Mouse (Mus musculus) retina, postnatal 1 day (tissue): Measurements from ENCODE around the gene Dld.
A peak's percentile ranks its signal among the peaks of the same experiment; 100 is the strongest.

Experiments
- DNase-seq: peaks from one replicate; pipeline ENCODE4 v3.0.0-alpha.2; 2012

Dld gene

DNA sequence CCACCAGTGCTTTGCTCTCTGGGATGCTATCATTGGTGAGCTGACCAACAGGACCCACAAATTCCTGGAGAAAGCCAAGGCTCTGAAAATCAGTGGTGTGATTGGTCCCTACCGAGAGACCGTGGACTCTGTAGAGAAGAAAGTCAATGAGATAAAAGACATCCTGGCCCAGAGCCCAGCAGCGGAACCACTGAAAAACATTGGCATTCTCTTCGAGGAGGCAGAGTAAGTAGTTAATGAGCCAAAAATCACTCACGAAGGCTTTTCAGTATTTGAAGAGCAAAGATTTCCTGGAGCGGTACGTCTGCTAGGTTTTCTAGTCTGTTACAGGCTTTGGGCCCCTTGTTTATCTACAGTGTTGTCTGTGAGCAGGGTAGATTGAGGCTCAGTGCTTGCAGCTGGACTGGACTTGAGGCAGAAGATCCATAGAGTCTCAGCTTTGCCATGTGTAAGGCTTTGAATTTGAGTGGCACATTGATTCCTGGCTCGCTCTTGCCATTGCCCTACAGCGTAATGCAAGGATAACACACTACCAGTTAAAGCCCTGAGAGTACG is 32.8 kb downstream of the Dld start:
- no peak for DNase-seq

DNA sequence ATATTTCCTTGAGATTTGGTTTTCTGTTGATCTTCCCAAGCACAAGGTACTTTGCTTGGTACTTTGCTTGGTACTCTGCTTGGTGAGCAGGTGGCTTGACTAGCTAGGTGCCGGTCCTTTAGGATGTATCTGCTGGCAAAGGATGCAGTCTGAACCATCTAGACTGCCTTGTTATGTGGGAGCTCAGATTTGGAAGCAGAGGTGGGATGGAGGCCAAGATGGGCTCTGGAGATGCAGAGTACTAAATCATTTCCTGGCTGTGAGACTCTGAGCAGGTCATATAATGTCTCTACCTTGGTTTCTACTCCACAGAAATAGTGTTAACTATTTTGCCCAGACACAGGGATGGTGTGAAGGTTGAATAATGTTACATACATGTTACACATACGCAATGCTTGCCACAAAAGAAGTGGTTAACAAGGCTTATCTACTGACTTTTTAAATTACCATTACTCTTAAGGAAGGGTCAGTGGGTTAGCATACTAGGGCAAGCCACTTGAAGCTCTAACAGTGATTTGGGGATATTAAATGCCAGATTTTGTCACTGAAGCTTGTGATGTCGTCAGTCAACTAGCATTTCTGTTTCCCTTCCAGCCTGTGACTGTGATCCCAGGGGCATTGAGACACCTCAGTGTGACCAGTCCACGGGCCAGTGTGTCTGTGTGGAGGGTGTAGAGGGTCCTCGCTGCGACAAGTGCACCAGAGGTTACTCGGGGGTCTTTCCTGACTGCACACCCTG is 33.4 kb downstream of the Dld start:
- no peak for DNase-seq

- DNase-seq, result peak; percentile 75
Measured at GRCm38 (mm10) chr12:31315961-31316360, 35.3 kb downstream of the Dld start.

DNA sequence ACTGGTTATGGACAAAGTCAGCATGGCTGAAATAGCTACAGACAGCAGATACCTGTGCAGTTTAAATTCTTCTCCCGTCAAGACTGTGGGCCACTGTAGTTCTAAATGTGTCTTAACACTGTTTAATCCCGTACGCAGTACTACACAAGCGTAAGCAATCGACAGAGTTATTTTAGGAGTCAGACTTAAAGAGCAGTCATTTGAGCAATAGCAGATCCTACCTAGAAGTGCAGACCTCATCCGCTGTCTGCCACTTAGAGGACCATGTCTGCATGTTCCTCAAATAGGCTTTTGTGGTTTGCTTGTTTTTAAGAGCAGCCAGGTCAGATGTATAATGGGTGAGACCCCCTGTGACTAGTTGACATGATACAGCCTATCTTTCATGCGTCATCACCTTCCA is 36.9 kb downstream of the Dld start:
- DNase-seq, result no peak

DNA sequence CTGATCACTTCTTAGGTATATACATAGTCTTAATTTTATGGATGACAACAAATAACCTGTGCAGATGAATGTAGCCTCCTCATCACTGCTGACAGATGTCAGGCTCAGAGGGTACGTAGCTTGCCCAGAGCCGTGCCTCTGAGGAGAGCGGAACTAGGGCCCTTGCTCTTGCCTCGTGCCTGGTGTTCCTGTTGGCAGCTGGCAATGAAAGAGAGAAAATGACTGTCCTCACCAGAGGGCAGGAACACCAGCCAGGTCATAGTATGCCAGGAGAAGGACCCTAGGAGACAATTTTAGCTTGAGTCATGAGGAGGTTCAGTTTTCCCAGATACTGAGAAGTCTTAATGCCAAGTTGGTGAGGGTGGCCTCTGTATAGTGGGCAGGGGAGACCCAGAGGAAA is 38.1 kb downstream of the Dld start:
- DNase-seq, result no peak

DNA sequence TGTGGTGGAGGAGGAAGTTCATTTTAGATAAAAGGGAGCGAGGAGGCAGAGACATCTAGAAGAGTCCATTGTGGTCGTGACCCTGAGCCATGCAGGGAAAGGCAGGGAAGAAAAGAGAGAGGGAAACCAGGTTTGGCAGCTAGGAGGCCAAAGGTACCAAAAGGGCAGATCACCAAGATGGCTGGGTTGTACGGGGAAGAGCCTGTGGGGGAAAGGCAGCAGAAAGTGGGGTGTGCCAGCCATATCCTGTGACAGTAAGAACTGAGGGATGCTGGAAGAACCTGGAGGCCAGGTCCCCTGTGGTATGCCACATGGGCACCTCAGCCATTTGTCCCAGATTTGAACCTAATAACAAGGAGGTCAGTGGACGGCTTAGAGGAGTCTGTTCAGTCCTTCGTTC is 39.0 kb downstream of the Dld start:
- no peak for DNase-seq

GRCm38 (mm10) chr12:31311671-31312265 is 39.5 kb downstream of the Dld start:
- no peak for DNase-seq

GRCm38 (mm10) chr12:31310687-31311086 is 40.6 kb downstream of the Dld start:
- peak; percentile 39 for DNase-seq

DNA sequence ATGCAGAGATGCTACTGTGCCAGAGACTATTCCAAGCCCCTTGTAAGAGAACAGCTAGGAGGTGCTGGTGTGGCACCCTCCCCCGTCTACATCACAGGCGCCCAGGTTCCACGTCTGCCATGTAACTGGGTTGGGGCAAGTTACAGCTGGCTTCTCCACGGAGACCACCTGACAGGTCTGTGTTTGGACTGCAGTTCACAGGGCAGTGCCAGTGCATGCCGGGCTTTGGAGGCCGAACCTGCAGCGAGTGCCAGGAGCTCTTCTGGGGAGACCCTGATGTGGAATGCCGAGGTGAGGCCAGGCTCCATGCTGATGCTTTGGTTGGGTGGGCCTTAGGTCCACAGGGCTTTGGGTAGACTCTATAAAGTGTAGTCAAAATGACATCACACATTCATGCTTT is 43.5 kb downstream of the Dld start:
- no peak for DNase-seq

- DNase-seq, result no peak
Measured at GRCm38 (mm10) chr12:31307011-31307410, 44.2 kb downstream of the Dld start.

DNA sequence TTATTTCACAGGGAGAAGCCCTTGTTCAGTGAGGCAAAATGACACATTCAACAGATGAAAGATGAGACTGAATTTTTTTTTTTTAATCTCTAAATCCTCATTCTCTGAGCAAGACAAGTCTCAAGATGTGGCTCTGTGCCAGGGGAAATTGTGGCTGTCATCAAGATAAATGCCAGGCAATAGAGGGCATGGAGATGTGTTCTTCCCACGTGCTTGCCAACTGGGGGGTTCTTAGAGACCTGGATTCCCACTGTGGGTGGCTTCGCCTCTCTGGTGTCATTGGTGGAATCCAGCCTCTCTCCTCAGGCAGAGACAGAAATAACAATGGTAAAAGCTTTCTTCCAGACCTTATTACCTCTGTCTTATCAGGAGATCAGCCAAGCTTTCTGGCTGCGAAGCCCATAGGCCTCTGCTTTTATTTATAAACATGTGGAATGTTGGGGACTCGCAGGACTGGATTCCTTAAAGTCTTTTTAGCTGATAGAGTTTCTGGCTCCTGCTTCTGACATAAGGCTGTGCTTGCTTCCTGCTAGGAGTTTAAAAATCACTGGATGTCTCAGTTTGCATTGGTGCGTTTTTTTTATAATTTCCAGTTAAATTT is 45.1 kb downstream of the Dld start:
- peak; percentile 27 for DNase-seq

DNA sequence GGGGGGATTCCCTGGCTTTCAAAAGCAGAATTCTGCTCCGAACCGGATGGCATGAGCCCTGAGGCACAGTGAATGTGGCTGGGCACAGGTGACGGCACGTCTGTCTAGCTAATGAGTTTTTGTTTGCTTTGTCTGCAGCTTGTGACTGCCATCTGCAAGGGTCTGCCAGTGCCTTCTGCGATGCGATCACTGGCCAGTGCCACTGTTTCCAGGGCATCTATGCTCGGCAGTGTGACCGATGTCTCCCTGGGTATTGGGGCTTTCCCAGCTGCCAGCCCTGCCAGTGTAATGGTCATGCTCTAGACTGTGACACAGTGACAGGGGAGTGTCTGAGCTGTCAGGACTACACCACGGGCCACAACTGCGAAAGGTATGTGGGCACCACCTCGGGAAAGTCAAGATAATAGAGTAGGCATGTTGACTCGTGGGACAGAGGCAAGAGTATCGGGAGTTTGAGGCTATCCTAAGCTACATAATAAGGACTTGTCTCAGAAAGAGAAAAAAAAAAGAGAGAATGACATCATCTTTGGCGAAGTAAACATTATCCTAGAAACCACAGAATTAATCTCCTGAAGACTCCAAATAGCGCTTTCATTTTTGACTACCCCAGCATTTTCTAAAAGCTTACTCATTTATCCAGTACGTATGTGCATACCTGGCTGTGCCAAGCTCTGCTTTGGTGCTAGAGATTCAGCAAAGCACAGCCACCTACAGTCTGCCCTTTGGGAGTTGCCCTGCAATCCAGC is 48.3 kb downstream of the Dld start:
- no peak for DNase-seq

DNA sequence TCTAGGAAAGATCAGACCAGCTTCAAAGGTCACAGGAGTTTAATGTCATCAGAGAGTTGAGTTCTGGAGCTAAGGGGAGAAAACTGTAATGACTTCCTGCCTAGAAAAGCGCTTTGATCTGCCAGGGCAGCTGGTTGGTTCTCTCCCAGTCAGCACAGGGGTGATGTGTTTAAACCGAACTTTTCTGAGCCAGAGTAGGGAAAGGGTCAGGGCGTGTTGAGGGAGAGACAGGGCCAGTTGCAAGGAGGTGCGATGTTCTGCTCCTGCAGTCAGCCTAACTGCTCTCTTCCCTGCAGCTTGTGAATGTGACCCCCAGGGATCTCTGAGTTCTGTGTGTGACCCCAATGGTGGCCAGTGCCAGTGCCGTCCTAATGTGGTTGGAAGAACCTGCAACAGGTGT is 49.0 kb downstream of the Dld start:
- DNase-seq, result no peak

GRCm38 (mm10) chr12:31300276-31300675 is 51.0 kb downstream of the Dld start:
- no peak for DNase-seq

- no peak for DNase-seq
Measured at GRCm38 (mm10) chr12:31299676-31300197, 51.5 kb downstream of the Dld start.

DNA sequence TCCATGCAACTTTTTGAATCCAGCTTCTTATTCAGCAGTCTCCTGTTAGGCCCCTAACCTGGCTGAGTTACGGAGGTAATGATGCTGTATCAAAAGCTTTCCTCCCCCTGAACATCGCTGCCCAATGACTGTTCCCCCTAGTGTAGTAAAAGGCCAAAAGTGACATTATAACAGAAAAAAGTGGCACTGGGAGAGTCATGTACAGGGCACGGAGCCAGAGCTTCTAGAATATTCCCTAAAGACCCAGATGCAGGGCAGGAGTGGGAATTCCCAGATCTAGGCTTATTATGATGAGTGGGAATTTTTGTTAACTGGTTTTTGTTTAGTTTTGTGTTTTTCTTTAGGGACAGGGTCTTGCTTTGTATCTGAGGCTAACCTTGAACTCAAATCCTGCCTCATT is 52.1 kb downstream of the Dld start:
- DNase-seq, result no peak

DNA sequence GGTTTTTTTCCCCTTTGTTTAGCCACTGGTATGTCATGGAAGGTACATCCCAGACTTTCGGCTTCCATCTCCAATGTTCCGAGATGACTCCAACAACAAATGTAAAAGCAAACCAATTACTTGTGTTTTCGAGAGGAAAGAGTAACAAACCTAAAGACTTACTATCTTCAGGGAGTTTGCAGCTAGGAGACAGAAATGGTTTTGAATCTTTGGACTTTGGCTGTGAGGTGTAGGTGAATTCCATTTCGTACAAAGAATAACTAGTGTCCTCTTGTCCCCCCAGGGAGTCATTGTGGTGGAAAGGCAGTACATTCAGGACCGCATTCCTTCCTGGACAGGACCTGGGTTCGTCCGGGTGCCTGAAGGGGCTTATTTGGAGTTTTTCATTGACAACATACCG is 52.7 kb downstream of the Dld start:
- no peak for DNase-seq

- DNase-seq, result no peak
Measured at GRCm38 (mm10) chr12:31298122-31298521, 53.1 kb downstream of the Dld start.

DNA sequence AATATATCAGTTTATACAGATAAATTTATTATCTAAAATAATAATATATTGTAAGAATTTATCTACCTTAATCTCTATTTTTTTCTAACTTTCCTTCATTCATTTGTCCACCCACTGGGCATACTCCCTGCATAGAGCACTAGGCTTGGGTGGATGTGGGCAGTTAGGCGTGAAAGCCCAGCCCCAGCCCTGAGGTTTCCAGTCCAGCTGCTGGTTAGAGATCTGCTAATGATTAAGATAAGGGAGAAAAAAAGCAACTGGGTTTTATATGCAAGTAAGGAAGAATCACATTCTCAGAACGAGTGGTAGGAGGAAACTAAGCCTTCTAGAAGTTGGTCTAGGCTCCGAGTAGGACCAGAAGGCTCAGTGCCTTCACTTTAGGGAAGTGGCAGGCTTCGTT is 55.2 kb downstream of the Dld start:
- DNase-seq, result no peak

GRCm38 (mm10) chr12:31295505-31295904 is 55.7 kb downstream of the Dld start:
- DNase-seq, result peak; percentile 22

DNA sequence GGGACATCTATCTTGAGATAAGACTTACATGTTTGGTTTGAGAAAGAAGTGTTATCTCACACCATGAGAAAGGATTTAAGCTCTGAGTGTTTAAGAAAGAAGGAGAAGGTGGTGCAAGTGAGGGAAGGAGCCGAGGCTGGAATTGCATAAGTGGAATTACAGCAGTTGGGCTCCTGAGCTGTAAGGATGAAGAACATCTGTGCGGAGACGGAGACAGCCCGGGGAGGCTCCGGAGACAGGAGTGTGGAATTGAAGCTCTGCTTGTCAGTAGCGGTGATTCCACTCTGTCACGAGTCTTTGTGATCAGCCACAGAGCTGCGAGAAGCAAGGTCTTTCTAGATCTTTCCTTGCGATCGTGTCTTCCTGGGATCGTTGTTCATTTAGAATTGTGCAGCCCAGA is 56.3 kb downstream of the Dld start:
- DNase-seq, result no peak

GRCm38 (mm10) chr12:31294526-31294925 is 56.7 kb downstream of the Dld start:
- peak; percentile 19 for DNase-seq
